Mouse (Mus musculus): ENCODE data around the gene Ftl1. TPM values are rescaled to one million over a fixed set of nuclear protein-coding genes. Genes with fewer than 3 reads are reported as not detected.
A peak's percentile ranks its signal among the peaks of the same experiment; 100 is the strongest.

The Ftl1 gene
- polyA plus RNA-seq (2012; ENCODE audit: insufficient read depth, insufficient read length, low replicate concordance, missing spikeins) = 553 and 835 TPM in 2 replicates

GRCm38 (mm10) chr7:45459564-45460140, at the start of gene Ftl1:
TSS of gene Ftl1 (minus strand) at chr7:45459884.
- H3K4me1 ChIP-seq (ENCODE audit: control insufficient read depth, insufficient read depth, low read length) = peaks cover 22% of the 10 kb centered on the region
- peak; percentile 96 for TF ChIP-seq POLR2A (IDR thresholded peaks at IDR 0.05; ENCODE audit: insufficient read depth, low read depth, low read length)
- WGBS = 0% methylated on average over 37 of the region's 37 CpGs
- peak within 1 kb of the TSS; percentile 58 for H3K4me3 ChIP-seq (ENCODE audit: insufficient read depth, low read depth, low read length)
- peak within 1 kb of the TSS; percentile 86 for H3K27ac ChIP-seq (ENCODE audit: insufficient read depth, low read depth, low read length)

- WGBS = 19% methylated on average over 19 of the region's 19 CpGs
- H3K27ac ChIP-seq (ENCODE audit: insufficient read depth, low read depth, low read length) = no peak overlapping the region
- TF ChIP-seq POLR2A (IDR thresholded peaks at IDR 0.05; ENCODE audit: insufficient read depth, low read depth, low read length) (no peak), CTCF (IDR thresholded peaks at IDR 0.05; ENCODE audit: insufficient read depth, low read depth, low read length) (no peak)
- peaks cover 4% of the 10 kb centered on the region; the same call in 1 of the 2 replicates for H3K4me1 ChIP-seq (ENCODE audit: control insufficient read depth, insufficient read depth, low read length)
- peak overlapping the region; percentile 92 for H3K4me3 ChIP-seq (ENCODE audit: insufficient read depth, low read depth, low read length)
These were observed 49.6 kb upstream of the Ftl1 start for GRCm38 (mm10) chr7:45509181-45509882.

GRCm38 (mm10) chr7:45508561-45508960, 48.9 kb upstream of the Ftl1 start:
- Histone ChIP-seq H3K4me1 (ENCODE audit: control insufficient read depth, insufficient read depth, low read length) (peaks cover 4% of the 10 kb centered on the region; the same call in 1 of the 2 replicates), H3K4me3 (ENCODE audit: insufficient read depth, low read depth, low read length) (no peak overlapping the region), H3K27ac (ENCODE audit: insufficient read depth, low read depth, low read length) (no peak overlapping the region)
- TF ChIP-seq CTCF (IDR thresholded peaks at IDR 0.05; ENCODE audit: insufficient read depth, low read depth, low read length) (no peak), POLR2A (IDR thresholded peaks at IDR 0.05; ENCODE audit: insufficient read depth, low read depth, low read length) (no peak)
- WGBS = 85% methylated on average over 6 of the region's 6 CpGs

GRCm38 (mm10) chr7:45507583-45507982, 47.9 kb upstream of the Ftl1 start:
- Histone ChIP-seq H3K4me3 (ENCODE audit: insufficient read depth, low read depth, low read length) (no peak overlapping the region), H3K4me1 (ENCODE audit: control insufficient read depth, insufficient read depth, low read length) (peaks cover 4% of the 10 kb centered on the region; the same call in 1 of the 2 replicates), H3K27ac (ENCODE audit: insufficient read depth, low read depth, low read length) (no peak overlapping the region)
- WGBS = 84% methylated on average over 6 of the region's 6 CpGs
- no peak for TF ChIP-seq CTCF (IDR thresholded peaks at IDR 0.05; ENCODE audit: insufficient read depth, low read depth, low read length)
- no peak for TF ChIP-seq POLR2A (IDR thresholded peaks at IDR 0.05; ENCODE audit: insufficient read depth, low read depth, low read length)

GRCm38 (mm10) chr7:45498427-45498826, 38.7 kb upstream of the Ftl1 start:
- 94% methylated on average over 6 of the region's 6 CpGs for WGBS
- Histone ChIP-seq H3K4me1 (ENCODE audit: control insufficient read depth, insufficient read depth, low read length) (no peaks in the 10 kb centered on the region), H3K27ac (ENCODE audit: insufficient read depth, low read depth, low read length) (no peak overlapping the region), H3K4me3 (ENCODE audit: insufficient read depth, low read depth, low read length) (no peak overlapping the region)
- TF ChIP-seq CTCF (IDR thresholded peaks at IDR 0.05; ENCODE audit: insufficient read depth, low read depth, low read length) (no peak), POLR2A (IDR thresholded peaks at IDR 0.05; ENCODE audit: insufficient read depth, low read depth, low read length) (no peak)

- Histone ChIP-seq H3K4me1 (ENCODE audit: control insufficient read depth, insufficient read depth, low read length) (peaks cover 8% of the 10 kb centered on the region), H3K27ac (ENCODE audit: insufficient read depth, low read depth, low read length) (no peak overlapping the region), H3K4me3 (ENCODE audit: insufficient read depth, low read depth, low read length) (no peak overlapping the region)
- 84% methylated on average over 9 of the region's 9 CpGs for WGBS
- no peak for TF ChIP-seq CTCF (IDR thresholded peaks at IDR 0.05; ENCODE audit: insufficient read depth, low read depth, low read length)
- no peak for TF ChIP-seq POLR2A (IDR thresholded peaks at IDR 0.05; ENCODE audit: insufficient read depth, low read depth, low read length)
These were observed 34.9 kb upstream of the Ftl1 start for GRCm38 (mm10) chr7:45494548-45494947.

GRCm38 (mm10) chr7:45492951-45493350, 33.3 kb upstream of the Ftl1 start:
- TF ChIP-seq POLR2A (IDR thresholded peaks at IDR 0.05; ENCODE audit: insufficient read depth, low read depth, low read length) (no peak), CTCF (IDR thresholded peaks at IDR 0.05; ENCODE audit: insufficient read depth, low read depth, low read length) (no peak)
- WGBS = 85% methylated on average over 5 of the region's 5 CpGs
- H3K27ac ChIP-seq (ENCODE audit: insufficient read depth, low read depth, low read length) = no peak overlapping the region

GRCm38 (mm10) chr7:45492225-45492844, 32.7 kb upstream of the Ftl1 start:
- Histone ChIP-seq H3K4me3 (ENCODE audit: insufficient read depth, low read depth, low read length) (no peak overlapping the region), H3K27ac (ENCODE audit: insufficient read depth, low read depth, low read length) (no peak overlapping the region), H3K4me1 (ENCODE audit: control insufficient read depth, insufficient read depth, low read length) (peaks cover 23% of the 10 kb centered on the region)
- 96% methylated on average over 8 of the region's 8 CpGs for WGBS
- TF ChIP-seq CTCF (IDR thresholded peaks at IDR 0.05; ENCODE audit: insufficient read depth, low read depth, low read length) (no peak), POLR2A (IDR thresholded peaks at IDR 0.05; ENCODE audit: insufficient read depth, low read depth, low read length) (no peak)

More at GRCm38 (mm10) chr7:45492951-45493350, 33.3 kb upstream of the Ftl1 start:
- Histone ChIP-seq H3K4me3 (ENCODE audit: insufficient read depth, low read depth, low read length) (no peak overlapping the region), H3K4me1 (ENCODE audit: control insufficient read depth, insufficient read depth, low read length) (peaks cover 21% of the 10 kb centered on the region)

- H3K4me1 ChIP-seq (ENCODE audit: control insufficient read depth, insufficient read depth, low read length) = peaks cover 23% of the 10 kb centered on the region
- no peak overlapping the region for H3K27ac ChIP-seq (ENCODE audit: insufficient read depth, low read depth, low read length)
- TF ChIP-seq CTCF (IDR thresholded peaks at IDR 0.05; ENCODE audit: insufficient read depth, low read depth, low read length) = no peak
- TF ChIP-seq POLR2A (IDR thresholded peaks at IDR 0.05; ENCODE audit: insufficient read depth, low read depth, low read length) = no peak
- WGBS = 16% methylated on average over 3 of the region's 3 CpGs
- H3K4me3 ChIP-seq (ENCODE audit: insufficient read depth, low read depth, low read length) = no peak overlapping the region
These were observed 31.6 kb upstream of the Ftl1 start for GRCm38 (mm10) chr7:45491264-45491663.
